In the genomic region with DNA sequence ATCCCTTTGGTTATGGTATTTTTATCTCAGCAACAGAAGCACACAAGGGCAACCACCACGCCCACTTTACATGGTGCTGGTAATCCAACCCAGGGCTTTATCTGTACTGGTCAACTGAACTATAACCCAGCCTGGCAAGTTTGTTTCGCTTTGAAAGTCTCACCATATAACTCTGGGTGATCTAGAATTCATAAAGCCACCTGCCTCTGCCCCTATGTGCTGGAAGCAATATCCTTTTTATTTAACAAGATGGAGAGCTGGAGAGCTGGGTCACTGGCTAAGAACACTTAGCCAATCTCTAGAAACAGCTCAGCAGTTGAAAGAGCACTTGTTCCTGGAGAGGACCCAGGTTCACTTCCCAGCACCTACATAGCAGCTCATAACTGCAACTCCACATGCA, we compare ENCODE assay signal across 21 mouse cellular contexts. TPM values are rescaled to one million over a fixed set of nuclear protein-coding genes. Genes with fewer than 3 reads are reported as not detected.
DNase-seq lines count a peak whose midpoint lies in the region; ATAC-seq and TF ChIP-seq lines count a peak whose summit lies in the region.
"Had no signal": no experiment of that assay in that cellular context is flagged by ENCODE, and none has a peak within 500 bp of the region (broad histone marks: within the 10 kb centered on the region; RNA-seq: fewer than 3 reads in every experiment).

No protein-coding gene starts in this region.

- WGBS in embryonic facial prominence, embryonic 13.5 days: 85% methylated on average over 2 of the region's 2 CpGs
- 91% methylated on average over 2 of the region's 2 CpGs for WGBS in embryonic facial prominence, embryonic 10.5 days
- WGBS in liver, embryonic 12.5 days (ENCODE audit: insufficient replicate concordance): 51% methylated on average over 2 of the region's 2 CpGs
- WGBS in liver, postnatal 0 days (ENCODE audit: insufficient replicate concordance): 80% methylated on average over 2 of the region's 2 CpGs
- WGBS in embryonic facial prominence, embryonic 15.5 days: 81% methylated on average over 2 of the region's 2 CpGs

- no peak for TF ChIP-seq EP300 in liver, postnatal 0 days (IDR thresholded peaks at IDR 0.05; ENCODE audit: low read depth)

- H3K36me3 ChIP-seq in embryonic facial prominence, embryonic 13.5 days: peaks cover 47% of the 10 kb centered on the region
- H3K36me3 ChIP-seq in embryonic facial prominence, embryonic 10.5 days (replicated peaks): peaks cover 83% of the 10 kb centered on the region
- H3K36me3 ChIP-seq in liver, embryonic 12.5 days: peaks cover 78% of the 10 kb centered on the region
- H3K36me3 ChIP-seq in liver, postnatal 0 days (replicated peaks; ENCODE audit: insufficient read depth, low read length): peaks cover 53% of the 10 kb centered on the region
- peaks cover 39% of the 10 kb centered on the region for H3K36me3 ChIP-seq in embryonic facial prominence, embryonic 15.5 days

- H3K4me1 ChIP-seq in embryonic facial prominence, embryonic 13.5 days: peaks cover 9% of the 10 kb centered on the region; the same call in 1 of the 2 replicates
- H3K4me1 ChIP-seq in embryonic facial prominence, embryonic 10.5 days: peaks cover 3% of the 10 kb centered on the region; the same call in 1 of the 2 replicates
- peaks cover 11% of the 10 kb centered on the region for H3K4me1 ChIP-seq in liver, embryonic 12.5 days
- H3K4me1 ChIP-seq in liver, postnatal 0 days (ENCODE audit: insufficient read depth): no peaks in the 10 kb centered on the region
- H3K4me1 ChIP-seq in embryonic facial prominence, embryonic 15.5 days: peaks cover under 1% of the 10 kb centered on the region; the same call in 1 of the 2 replicates
- H3K4me1 ChIP-seq: hindbrain, embryonic 10.5 days had no signal

- no peak for TF ChIP-seq CTCF in liver, postnatal 0 days (IDR thresholded peaks at IDR 0.05; ENCODE audit: low read depth)

- no peak for ATAC-seq in embryonic facial prominence, embryonic 13.5 days (ENCODE audit: insufficient number of reproducible peaks, insufficient read depth, low FRiP score, low TSS enrichment, low read depth)
- ATAC-seq in liver, embryonic 12.5 days: 0 out of 2 replicates have a peak, but pooled peaks have one; percentile 37
- no peak for ATAC-seq in liver, postnatal 0 days
- ATAC-seq in embryonic facial prominence, embryonic 15.5 days (ENCODE audit: insufficient number of reproducible peaks, low FRiP score, low TSS enrichment, low read depth): no peak
- 0 out of 2 replicates have a peak, but pooled peaks have one; percentile 27 for ATAC-seq in megakaryocyte-erythroid progenitor cell, adult 5-6 weeks (replicated peaks; ENCODE audit: low FRiP score, low TSS enrichment, poor library complexity, severe bottlenecking)
- ATAC-seq: CD4-positive, CD25-positive, alpha-beta regulatory T cell, adult 4 months; forebrain, embryonic 16.5 days had no signal

- no peak overlapping the region for H3K4me3 ChIP-seq in embryonic facial prominence, embryonic 13.5 days
- no peak overlapping the region for H3K4me3 ChIP-seq in embryonic facial prominence, embryonic 10.5 days
- no peak overlapping the region for H3K4me3 ChIP-seq in liver, embryonic 12.5 days
- H3K4me3 ChIP-seq in liver, postnatal 0 days (ENCODE audit: low read depth, low read length): no peak overlapping the region
- H3K4me3 ChIP-seq in embryonic facial prominence, embryonic 15.5 days (replicated peaks): no peak overlapping the region
- H3K4me3 ChIP-seq: erythroblast, embryonic 14.5 days; heart, adult 2 months; heart, embryonic 12.5 days; hindbrain, embryonic 10.5 days had no signal

- H3K9ac ChIP-seq in embryonic facial prominence, embryonic 13.5 days: no peak overlapping the region
- H3K9ac ChIP-seq in liver, embryonic 12.5 days: no peak overlapping the region
- no peak overlapping the region for H3K9ac ChIP-seq in liver, postnatal 0 days (replicated peaks)
- no peak overlapping the region for H3K9ac ChIP-seq in embryonic facial prominence, embryonic 15.5 days
- H3K9ac ChIP-seq: heart, embryonic 12.5 days; hindbrain, embryonic 14.5 days had no signal

- no peak overlapping the region for H3K4me2 ChIP-seq in embryonic facial prominence, embryonic 13.5 days
- H3K4me2 ChIP-seq in liver, embryonic 12.5 days: no peak overlapping the region
- no peak overlapping the region for H3K4me2 ChIP-seq in liver, postnatal 0 days (ENCODE audit: low read depth, low read length)
- no peak overlapping the region for H3K4me2 ChIP-seq in embryonic facial prominence, embryonic 15.5 days (replicated peaks)
- H3K4me2 ChIP-seq: heart, embryonic 12.5 days; hindbrain, embryonic 14.5 days had no signal

- DNase-seq in embryonic facial prominence, embryonic 10.5 days (ENCODE audit: low spot score): no peak
- no peak for DNase-seq in liver, postnatal 0 days
- DNase-seq in layer of hippocampus, postnatal 36 days: no peak
- no peak for DNase-seq in gastrocnemius, postnatal 10 days
- DNase-seq: adrenal gland, postnatal 10 days; B cell, adult 2 months; cerebellum, adult 11 months; cerebellum, adult 8-10 months; cerebellum, postnatal 25 days; gastrocnemius, postnatal 14 days; heart, adult 2 months had no signal

- peak overlapping the region; percentile 60; the same call in 1 of the 2 replicates for H3K27ac ChIP-seq in embryonic facial prominence, embryonic 13.5 days
- H3K27ac ChIP-seq in embryonic facial prominence, embryonic 10.5 days (replicated peaks): no peak overlapping the region
- no peak overlapping the region for H3K27ac ChIP-seq in liver, embryonic 12.5 days
- no peak overlapping the region for H3K27ac ChIP-seq in liver, postnatal 0 days (ENCODE audit: low read depth)
- peak overlapping the region; percentile 48 for H3K27ac ChIP-seq in embryonic facial prominence, embryonic 15.5 days (replicated peaks)
- H3K27ac ChIP-seq: heart, adult 2 months; hindbrain, embryonic 10.5 days; hindbrain, embryonic 14.5 days had no signal

- H3K27me3 ChIP-seq in embryonic facial prominence, embryonic 13.5 days: no peaks in the 10 kb centered on the region
- no peaks in the 10 kb centered on the region for H3K27me3 ChIP-seq in embryonic facial prominence, embryonic 10.5 days (replicated peaks; ENCODE audit: low read depth, poor library complexity, severe bottlenecking)
- H3K27me3 ChIP-seq in liver, embryonic 12.5 days (replicated peaks): no peaks in the 10 kb centered on the region
- H3K27me3 ChIP-seq in liver, postnatal 0 days (ENCODE audit: insufficient read depth, low read length): no peaks in the 10 kb centered on the region
- H3K27me3 ChIP-seq in embryonic facial prominence, embryonic 15.5 days: no peaks in the 10 kb centered on the region
- H3K27me3 ChIP-seq: heart, embryonic 12.5 days had no signal

- H3K9me3 ChIP-seq in embryonic facial prominence, embryonic 13.5 days: no peaks in the 10 kb centered on the region
- H3K9me3 ChIP-seq in embryonic facial prominence, embryonic 10.5 days: no peaks in the 10 kb centered on the region
- H3K9me3 ChIP-seq in liver, embryonic 12.5 days (replicated peaks): no peaks in the 10 kb centered on the region
- H3K9me3 ChIP-seq in liver, postnatal 0 days (ENCODE audit: low read length): no peaks in the 10 kb centered on the region
- no peaks in the 10 kb centered on the region for H3K9me3 ChIP-seq in embryonic facial prominence, embryonic 15.5 days (replicated peaks)
- H3K9me3 ChIP-seq: heart, embryonic 12.5 days; hindbrain, embryonic 10.5 days had no signal

RNA-seq across cellular contexts. Expression of gene Kpna2, which starts 12.0 kb away (rescaled TPM):
- 289 and 398 TPM in 2 replicates for polyA plus RNA-seq in embryonic facial prominence, embryonic 13.5 days (2015; fragmentation: Nextera tagmentation; extraction: Ambion mirVana)
- 631 and 685 TPM in 2 replicates for polyA plus RNA-seq in embryonic facial prominence, embryonic 10.5 days (2016; fragmentation: Nextera tagmentation; extraction: Ambion mirVana)
- polyA plus RNA-seq in liver, embryonic 12.5 days (2016; fragmentation: Nextera tagmentation; extraction: Ambion mirVana): 360 and 381 TPM in 2 replicates
- 115 and 128 TPM in 2 replicates for polyA plus RNA-seq in liver, postnatal 0 days (2015; fragmentation: Nextera tagmentation; extraction: Ambion mirVana)
- polyA plus RNA-seq in embryonic facial prominence, embryonic 15.5 days (2015; fragmentation: Nextera tagmentation; extraction: Ambion mirVana): 244 and 280 TPM in 2 replicates
- total RNA-seq in megakaryocyte-erythroid progenitor cell, adult 5-6 weeks (2014; fragmentation: Nextera tagmentation): 179 and 203 TPM in 2 replicates
- 146 and 149 TPM in 2 replicates for total RNA-seq in megakaryocyte-erythroid progenitor cell, adult 5-6 weeks (2017)
- 10 to 100 TPM; 21.5 to 25.2 TPM for total RNA-seq in layer of hippocampus, postnatal 36 days (2021)
- total RNA-seq in gastrocnemius, postnatal 10 days (2021): 10 to 100 TPM; 24.1 to 27.6 TPM

RNA-seq across cellular contexts. Expression of gene 1810010H24Rik, which starts 38.1 kb away (rescaled TPM):
- polyA plus RNA-seq in embryonic facial prominence, embryonic 13.5 days (2015; fragmentation: Nextera tagmentation; extraction: Ambion mirVana): 1.9 and 2.0 TPM in 2 replicates
- polyA plus RNA-seq in embryonic facial prominence, embryonic 10.5 days (2016; fragmentation: Nextera tagmentation; extraction: Ambion mirVana): 0.98 and 2.1 TPM in 2 replicates
- 1.5 and 2.0 TPM in 2 replicates for polyA plus RNA-seq in liver, embryonic 12.5 days (2016; fragmentation: Nextera tagmentation; extraction: Ambion mirVana)
- 7.3 and 10.3 TPM in 2 replicates for polyA plus RNA-seq in liver, postnatal 0 days (2015; fragmentation: Nextera tagmentation; extraction: Ambion mirVana)
- 4.7 and 5.0 TPM in 2 replicates for polyA plus RNA-seq in embryonic facial prominence, embryonic 15.5 days (2015; fragmentation: Nextera tagmentation; extraction: Ambion mirVana)
- 1.7 TPM in 1 of 2 replicates, not detected in the other for total RNA-seq in megakaryocyte-erythroid progenitor cell, adult 5-6 weeks (2014; fragmentation: Nextera tagmentation)
- 1.3 TPM in 1 of 2 replicates, not detected in the other for total RNA-seq in megakaryocyte-erythroid progenitor cell, adult 5-6 weeks (2017)
- 1 to 10 TPM; 2.6 to 3.4 TPM for total RNA-seq in layer of hippocampus, postnatal 36 days (2021)
- total RNA-seq in gastrocnemius, postnatal 10 days (2021): 1 to 10 TPM; 2.5 to 3.0 TPM
- polyA plus RNA-seq: erythroblast, embryonic 14.5 days had no signal

Comparison
In these comparisons a context has a peak if more than half of its experiments do, and no peak if none do; other contexts are left out.
1. ATAC-seq: peak in liver, embryonic 12.5 days (single experiment) and megakaryocyte-erythroid progenitor cell, adult 5-6 weeks (single experiment); none in embryonic facial prominence, embryonic 13.5 days (single experiment), liver, postnatal 0 days (single experiment) and embryonic facial prominence, embryonic 15.5 days (single experiment).
2. H3K27ac ChIP-seq: peak in embryonic facial prominence, embryonic 13.5 days (single experiment) and embryonic facial prominence, embryonic 15.5 days (single experiment); none in embryonic facial prominence, embryonic 10.5 days (single experiment), liver, embryonic 12.5 days (single experiment) and liver, postnatal 0 days (single experiment).